Mouse (Mus musculus) cerebral cortex, adult 2 months (tissue): ENCODE results near the gene Hfe.

Source experiments
- WGBS: fragments of 180-500 bp; shearing (Covaris S2); methylation state at CpG from one replicate; pipeline ENCODE4 v1.1.7; 2018; 5-methylcytosine and 5-hydroxymethylcytosine counted together

The Hfe gene

GRCm38 (mm10) chr13:23683755-23684281 is 26.8 kb downstream of the Hfe start, which contains the start of the genes Hist1h2ac and Hist1h2bc:
Hist1h2ac (minus strand) TSS chr13:23683948.
Hist1h2bc (plus strand) TSS chr13:23684199.
- under 1% methylated on average over 32 of the region's 32 CpGs for WGBS

- WGBS = 10% methylated on average over 16 of the region's 30 CpGs
Observed at GRCm38 (mm10) chr13:23682947-23683754, 27.5 kb downstream of the Hfe start.

- 63% methylated on average over 1 of the region's 1 CpGs for WGBS
Observed at GRCm38 (mm10) chr13:23682623-23682946, 28.1 kb downstream of the Hfe start.

DNA sequence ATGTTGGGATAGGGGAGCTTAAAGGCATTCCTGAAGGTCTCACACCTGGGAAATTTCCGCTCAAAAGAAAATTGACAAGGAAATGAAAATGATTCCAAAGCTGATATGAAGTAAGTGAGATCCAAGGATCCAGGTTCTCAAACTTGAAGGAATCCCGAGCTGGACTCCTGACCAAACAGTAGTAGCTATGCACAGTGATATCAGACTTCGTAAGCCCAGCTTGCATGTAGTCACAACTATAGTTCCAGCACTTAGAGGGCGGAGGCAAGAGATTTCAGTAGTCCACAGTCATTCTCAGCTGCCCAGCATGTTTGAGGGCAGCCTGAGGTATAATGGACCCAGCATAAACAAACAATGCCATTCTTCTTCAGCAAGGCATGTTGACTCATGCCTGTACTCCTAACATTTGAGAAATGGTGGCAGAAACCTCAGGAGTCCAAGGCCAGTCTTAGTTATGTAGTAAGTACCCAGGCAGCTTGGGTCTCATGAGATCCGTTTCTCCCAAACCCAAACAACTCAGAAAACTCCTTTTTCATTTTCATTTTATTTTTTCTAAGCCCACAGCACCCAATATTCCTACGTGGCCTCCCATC is 28.6 kb downstream of the Hfe start:
- WGBS = 92% methylated on average over 6 of the region's 6 CpGs

DNA sequence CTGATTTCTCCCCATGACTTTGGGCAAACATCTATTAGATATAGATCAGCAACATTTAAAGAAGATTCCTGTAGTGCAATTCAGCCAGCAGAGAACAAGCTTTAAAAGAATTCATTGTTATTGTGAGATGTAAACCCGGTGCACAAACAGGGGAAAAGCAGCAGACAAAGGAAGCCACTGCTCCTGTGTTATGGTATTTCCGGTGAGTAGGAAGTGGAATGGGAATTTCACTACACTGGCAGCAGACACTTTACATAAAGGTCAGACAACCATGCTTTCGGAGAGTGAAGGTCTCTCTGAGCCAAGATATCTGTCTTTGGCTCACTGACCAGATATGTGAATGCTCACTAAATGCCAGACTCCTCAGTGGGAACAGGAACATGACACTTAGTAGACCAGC is 48.1 kb downstream of the Hfe start:
- 64% methylated on average over 3 of the region's 3 CpGs for WGBS

DNA sequence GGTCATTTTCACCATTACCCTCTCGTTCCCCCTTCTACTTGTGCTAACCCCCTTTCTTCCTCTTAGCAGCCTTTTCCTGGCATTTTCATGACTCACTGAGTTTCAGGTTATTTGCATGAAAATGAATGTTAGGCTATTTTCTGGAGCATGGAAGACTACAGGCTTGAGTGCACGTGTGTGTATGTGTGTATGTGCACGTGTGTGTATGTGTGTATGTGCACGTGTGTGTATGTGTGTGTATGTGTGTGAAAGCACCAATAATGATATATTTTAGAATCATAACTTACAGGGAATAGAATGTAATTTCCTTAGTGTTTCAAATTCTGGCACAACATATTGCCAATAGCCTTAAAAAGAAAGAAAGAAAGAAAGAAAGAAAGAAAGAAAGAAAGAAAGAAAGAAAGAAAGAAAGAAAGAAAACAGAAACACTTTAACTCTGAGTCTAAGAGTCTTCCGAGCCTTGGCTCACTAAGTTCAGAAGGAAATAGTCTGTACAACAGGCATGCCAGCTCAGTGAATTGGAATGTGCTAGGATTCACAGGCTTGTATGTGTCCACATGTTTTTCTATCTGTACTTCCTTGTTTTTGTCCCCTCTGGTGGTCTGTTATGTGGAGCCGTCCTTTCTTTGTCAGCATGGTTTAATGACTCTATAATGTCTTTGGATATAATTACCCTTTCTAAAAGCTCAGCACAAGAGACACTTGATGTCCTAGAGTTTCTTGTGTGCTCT is 50.9 kb downstream of the Hfe start:
- WGBS = 49% methylated on average over 6 of the region's 6 CpGs
